Mouse (Mus musculus): ENCODE data around the gene Pop4. TPM values are rescaled to one million over a fixed set of nuclear protein-coding genes. Genes with fewer than 3 reads are reported as not detected.
A peak's percentile ranks its signal among the peaks of the same experiment; 100 is the strongest.

Pop4 gene
- total and polyA plus RNA-seq, 3 experiments = 33.5 to 50.0 TPM; not detected in 1

DNA sequence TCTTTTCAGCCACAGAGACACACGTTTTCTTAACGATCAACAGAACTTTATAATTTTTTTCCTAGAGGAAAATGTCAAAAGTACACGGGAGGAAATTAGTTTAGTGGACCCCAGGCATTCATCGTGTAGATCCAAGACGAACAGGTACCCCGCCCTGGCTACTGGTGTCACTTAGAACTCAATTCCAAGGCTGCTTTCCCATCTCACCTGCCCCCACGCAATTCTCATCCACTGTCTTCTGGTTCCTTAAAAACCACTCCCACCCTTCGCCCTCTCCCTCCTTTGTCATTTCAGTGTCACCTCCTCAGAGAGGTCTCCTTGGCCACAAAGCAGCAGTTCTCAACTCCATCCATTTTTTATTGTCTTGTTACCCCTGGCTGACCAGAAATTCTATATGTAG, 42.9 kb downstream of the Pop4 start:
- H3K79me2 ChIP-seq (ENCODE audit: control insufficient read depth, insufficient read depth, low read length, poor library complexity) = no peaks in the 10 kb centered on the region; the same call in 1 of the 2 replicates
- DNase-seq (ENCODE audit: low read depth, low spot score) = no peak
- peak overlapping the region; percentile 55 to 76 for H3K4me3 ChIP-seq (ENCODE audit: control insufficient read depth in 1 of 2, insufficient read depth in 1 of 2, low read depth in 2 of 2, low read length in 2 of 2)
- H3K9ac ChIP-seq (ENCODE audit: control insufficient read depth, low read depth, low read length, poor library complexity, severe bottlenecking) = peak overlapping the region; percentile 63
- H3K4me1 ChIP-seq (ENCODE audit: control insufficient read depth in 1 of 2, insufficient read depth in 2 of 2, low read length in 2 of 2) = peaks cover 0 to 9% of the 10 kb centered on the region in 2 experiments; a peak in 1 of 4 replicates
- no peaks in the 10 kb centered on the region for H3K9me3 ChIP-seq (replicated peaks; ENCODE audit: insufficient read depth, low read length)
- TF ChIP-seq SIN3A (IDR thresholded peaks at IDR 0.05; ENCODE audit: low read length) = no peak; the same call in 1 of the 2 replicates
- H3K27ac ChIP-seq (ENCODE audit: control insufficient read depth, low read depth, low read length) = no peak overlapping the region
- H3K36me3 ChIP-seq (ENCODE audit: control insufficient read depth in 1 of 2, insufficient read depth in 2 of 2, low read length in 2 of 2) = no peaks in the 10 kb centered on the region; a peak in 1 of 4 replicates
- peaks cover 0 to 8% of the 10 kb centered on the region in 2 experiments; a peak in 3 of 4 replicates for H3K27me3 ChIP-seq (ENCODE audit: control insufficient read depth in 1 of 2, insufficient read depth in 2 of 2, low read length in 2 of 2)

DNA sequence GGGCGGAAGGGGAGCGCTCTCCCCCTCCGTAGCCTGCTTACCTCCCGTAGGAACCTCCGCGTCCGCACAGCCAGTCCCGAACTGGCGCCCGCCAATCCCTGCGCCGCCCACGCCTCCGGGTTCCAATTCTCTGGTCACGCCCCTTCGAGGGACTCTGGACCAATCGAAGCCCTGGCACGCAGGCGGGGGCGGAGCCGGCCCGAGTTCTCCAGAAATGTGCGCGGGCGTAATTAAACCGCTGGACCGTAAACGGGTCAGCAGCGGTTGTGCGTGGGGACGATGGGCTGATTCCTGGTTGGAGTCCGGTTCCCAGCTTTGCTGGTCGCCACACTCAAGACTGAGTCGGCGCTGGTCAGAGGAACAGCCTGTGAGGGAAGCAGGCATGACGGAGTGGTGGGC, 43.3 kb downstream of the Pop4 start, which contains the start of gene Plekhf1:
Gene Plekhf1 (minus strand): TSS at position 117 of the 399 bp plus-strand sequence.
- peaks cover 0 to 6% of the 10 kb centered on the region in 2 experiments; a peak in 3 of 4 replicates for H3K27me3 ChIP-seq (ENCODE audit: control insufficient read depth in 1 of 2, insufficient read depth in 2 of 2, low read length in 2 of 2)
- no peaks in the 10 kb centered on the region for H3K9me3 ChIP-seq (replicated peaks; ENCODE audit: insufficient read depth, low read length)
- no peaks in the 10 kb centered on the region; the same call in 1 of the 2 replicates for H3K79me2 ChIP-seq (ENCODE audit: control insufficient read depth, insufficient read depth, low read length, poor library complexity)
- peaks cover 0 to 9% of the 10 kb centered on the region in 2 experiments; a peak in 1 of 4 replicates for H3K4me1 ChIP-seq (ENCODE audit: control insufficient read depth in 1 of 2, insufficient read depth in 2 of 2, low read length in 2 of 2)
- H3K4me3 ChIP-seq (ENCODE audit: control insufficient read depth in 1 of 2, insufficient read depth in 1 of 2, low read depth in 2 of 2, low read length in 2 of 2) = peak within 1 kb of the TSS; percentile 76 to 86
- peak within 1 kb of the TSS; percentile 75 for H3K9ac ChIP-seq (ENCODE audit: control insufficient read depth, low read depth, low read length, poor library complexity, severe bottlenecking)
- DNase-seq (ENCODE audit: low read depth, low spot score) = peak; percentile 94
- H3K27ac ChIP-seq (ENCODE audit: control insufficient read depth, low read depth, low read length) = no peak within 1 kb of the TSS; the same call in 1 of the 2 replicates
- no peaks in the 10 kb centered on the region; a peak in 1 of 4 replicates for H3K36me3 ChIP-seq (ENCODE audit: control insufficient read depth in 1 of 2, insufficient read depth in 2 of 2, low read length in 2 of 2)
- TF ChIP-seq NELFE (IDR thresholded peaks at IDR 0.05; ENCODE audit: low read depth, low read length) (peak; percentile 54), TCF12 (IDR thresholded peaks at IDR 0.05; ENCODE audit: low read depth, low read length) (no peak; the same call in 1 of the 2 replicates), UBTF (IDR thresholded peaks at IDR 0.05; ENCODE audit: borderline replicate concordance, insufficient read depth, low read depth, low read length) (no peak), SMC3 (IDR thresholded peaks at IDR 0.05; ENCODE audit: low read depth, low read length) (no peak), USF2 (IDR thresholded peaks at IDR 0.05; ENCODE audit: borderline replicate concordance in 1 of 2, insufficient read depth in 1 of 2, low read depth in 1 of 2, low read length in 2 of 2) (no peak), POLR2AphosphoS5 (IDR thresholded peaks at IDR 0.05; ENCODE audit: borderline replicate concordance, low read depth, low read length) (no peak), ZNF384 (IDR thresholded peaks at IDR 0.05; ENCODE audit: low read depth, low read length) (no peak), E2F4 (IDR thresholded peaks at IDR 0.05; ENCODE audit: borderline replicate concordance, low read depth, low read length) (no peak), POLR2AphosphoS2 (IDR thresholded peaks at IDR 0.05; ENCODE audit: low read length) (no peak), RCOR1 (IDR thresholded peaks at IDR 0.05; ENCODE audit: low read depth, low read length) (no peak), MEF2A (IDR thresholded peaks at IDR 0.05; ENCODE audit: extremely low read depth, insufficient replicate concordance, low read depth, low read length, poor library complexity, severe bottlenecking) (no peak), HCFC1 (IDR thresholded peaks at IDR 0.05; ENCODE audit: low read depth, low read length) (peak; percentile 34; the same call in 1 of the 2 replicates), ELF1 (IDR thresholded peaks at IDR 0.05; ENCODE audit: low read depth, low read length) (no peak), GATA1 (IDR thresholded peaks at IDR 0.05; ENCODE audit: low read depth, low read length) (no peak), MXI1 (IDR thresholded peaks at IDR 0.05; ENCODE audit: low read depth, low read length) (no peak; the same call in none of the 2 replicates), MYC (IDR thresholded peaks at IDR 0.05; ENCODE audit: low read depth, low read length) (no peak), ZMIZ1 (IDR thresholded peaks at IDR 0.05; ENCODE audit: low read depth, low read length) (peak; percentile 48), ZC3H11A (IDR thresholded peaks at IDR 0.05; ENCODE audit: low read depth, low read length) (no peak), MAFK (IDR thresholded peaks at IDR 0.05; ENCODE audit: borderline replicate concordance, low read depth, low read length) (no peak), BHLHE40 (IDR thresholded peaks at IDR 0.05; ENCODE audit: borderline replicate concordance, low read depth, low read length) (no peak), EP300 (IDR thresholded peaks at IDR 0.05; ENCODE audit: low read depth in 1 of 2, low read length in 2 of 2) (peak in 1 of 2 experiments; percentile 13; a peak in 1 of 4 replicates), MAX (IDR thresholded peaks at IDR 0.05; ENCODE audit: low read length) (no peak), TAL1 (IDR thresholded peaks at IDR 0.05; ENCODE audit: low read length) (no peak), POLR2A (IDR thresholded peaks at IDR 0.05; ENCODE audit: control insufficient read depth in 1 of 2, insufficient read depth in 1 of 2, low read depth in 1 of 2, low read length in 2 of 2, poor library complexity in 1 of 2) (peak in 1 of 2 experiments; percentile 63; a peak in 1 of 4 replicates), RAD21 (IDR thresholded peaks at IDR 0.05; ENCODE audit: low read depth, low read length) (no peak), CHD1 (IDR thresholded peaks at IDR 0.05; ENCODE audit: low read depth, low read length) (0 out of 2 replicates have a peak, but pooled peaks have one; percentile 37), NRF1 (IDR thresholded peaks at IDR 0.05; ENCODE audit: insufficient read depth, low read depth, low read length, poor library complexity, severe bottlenecking) (peak; percentile 56; the same call in 1 of the 2 replicates), CTCF (IDR thresholded peaks at IDR 0.05 in 2 of 3, conservative IDR thresholded peaks at IDR 0.05 in 1 of 3; ENCODE audit: control insufficient read depth in 1 of 3, insufficient read depth in 1 of 3, low read depth in 2 of 3, low read length in 3 of 3, poor library complexity in 1 of 3, severe bottlenecking in 1 of 3) (no peak), TBP (IDR thresholded peaks at IDR 0.05; ENCODE audit: low read depth, low read length) (no peak; the same call in 1 of the 2 replicates), GABPA (IDR thresholded peaks at IDR 0.05; ENCODE audit: low read depth, low read length) (no peak)
